Mouse (Mus musculus) kidney, embryonic 16.5 days (tissue): Measurements from ENCODE around the gene Rmdn2. TPM values are rescaled to one million over a fixed set of nuclear protein-coding genes. Genes with fewer than 3 reads are reported as not detected.

Experiments
- ATAC-seq: fragments of 200-750 bp; cut with Nextera tagmentation; 2 replicates; pipeline ENCODE4 v1.8.0; 2017; ENCODE audit warnings: moderate TSS enrichment; ENCODE audit not compliant: low FRiP score, low TSS enrichment
- H3K27ac ChIP-seq: fragments of 300-500 bp; sonication (generic); 2 replicates; pipeline ENCODE4 v1.5.1; 2014; ENCODE audit warnings: low read length
- H3K27me3 ChIP-seq: fragments of 300-500 bp; sonication (generic); 2 replicates; pipeline ENCODE4 v1.6.1; 2014; ENCODE audit warnings: low read length, control low read depth, mixed read lengths; ENCODE audit not compliant: insufficient read depth
- H3K36me3 ChIP-seq: fragments of 300-500 bp; sonication (generic); 2 replicates; pipeline ENCODE4 v1.6.1; 2014; ENCODE audit warnings: low read length, control low read depth, mixed read lengths; ENCODE audit not compliant: insufficient read depth
- H3K4me1 ChIP-seq: fragments of 300-500 bp; sonication (generic); 2 replicates; pipeline ENCODE4 v1.6.1; 2014; ENCODE audit warnings: low read length, control low read depth, mixed read lengths; ENCODE audit not compliant: insufficient read depth
- H3K4me2 ChIP-seq: fragments of 300-500 bp; sonication (generic); replicated peaks from 2 replicates; pipeline ENCODE4 v1.6.1; 2014; ENCODE audit warnings: low read depth, low read length
- H3K4me3 ChIP-seq: fragments of 300-500 bp; sonication (generic); 2 replicates; pipeline ENCODE4 v1.5.1; 2014; ENCODE audit warnings: mild to moderate bottlenecking, low read length
- H3K9ac ChIP-seq: fragments of 300-500 bp; sonication (generic); replicated peaks from 2 replicates; pipeline ENCODE4 v1.6.1; 2014; ENCODE audit warnings: low read length
- H3K9me3 ChIP-seq: fragments of 300-500 bp; sonication (generic); 2 replicates; pipeline ENCODE4 v1.6.1; 2016; ENCODE audit warnings: low read length, control low read depth
- WGBS: fragments of 180-500 bp; shearing (Covaris S2); extraction: QIAGEN DNeasy Blood & Tissue Kit; methylation state at CpG from one replicate; pipeline ENCODE4 v1.1.7; 2014; 5-methylcytosine and 5-hydroxymethylcytosine counted together
- polyA plus RNA-seq: library from polyadenylated mRNA; unstranded; fragments of >200 nt; fragmentation: Nextera tagmentation; extraction: Ambion mirVana; gene quantifications from 2 replicates; pipeline ENCODE4 v1.2.1, GENCODE M21; 2015

The Rmdn2 gene
- polyA plus RNA-seq, 1 experiment from 2014 or later: 16.5 TPM

DNA sequence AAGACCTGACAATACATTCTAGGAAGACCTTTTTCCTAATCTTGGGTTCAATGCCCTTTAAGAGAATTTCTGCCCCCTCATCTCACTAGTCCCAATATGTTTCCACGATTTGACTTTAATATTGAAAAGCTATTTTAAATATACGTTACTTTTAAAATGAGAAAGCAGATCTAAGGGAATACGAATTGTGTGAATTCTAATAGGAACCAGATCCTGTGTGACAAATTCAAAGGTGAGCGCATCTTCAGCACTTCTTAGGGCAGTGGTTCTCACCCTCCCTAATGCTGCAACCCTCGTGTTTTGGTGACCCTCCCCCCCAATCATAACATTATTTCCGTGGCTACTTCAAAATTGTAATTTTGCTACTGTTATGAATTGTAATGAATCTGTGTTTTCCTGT is 100.3 kb downstream of the Rmdn2 start:
- H3K36me3 ChIP-seq: no peaks in the 10 kb centered on the region
- no peaks in the 10 kb centered on the region for H3K9me3 ChIP-seq
- H3K9ac ChIP-seq: no peak overlapping the region
- H3K4me2 ChIP-seq: peak overlapping the region; percentile 89
- H3K4me1 ChIP-seq: peaks cover 31% of the 10 kb centered on the region
- ATAC-seq: no peak
- 35% methylated on average over 6 of the region's 6 CpGs for WGBS
- H3K27me3 ChIP-seq: peaks cover 27% of the 10 kb centered on the region
- H3K4me3 ChIP-seq: peak overlapping the region; percentile 56
- H3K27ac ChIP-seq: no peak overlapping the region

DNA sequence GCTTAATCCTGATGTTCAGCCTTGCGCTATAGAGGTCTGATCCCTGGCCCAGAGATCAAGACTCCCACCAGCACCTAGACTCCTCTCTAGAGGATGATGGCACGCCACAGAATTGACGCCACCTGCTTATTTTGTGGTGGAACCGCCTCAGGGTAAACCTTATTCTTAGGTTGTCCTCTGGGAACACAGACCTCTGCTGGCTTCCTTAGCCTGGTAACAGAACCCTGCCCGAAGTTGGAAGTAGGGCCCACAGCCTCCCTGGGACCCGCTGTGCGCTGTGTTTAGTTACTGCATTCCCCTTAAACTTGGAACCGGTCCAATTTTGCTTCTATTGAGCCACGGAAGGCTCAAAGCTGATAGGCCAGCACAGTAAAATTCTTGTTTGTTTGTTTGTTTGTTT is 100.9 kb downstream of the Rmdn2 start:
- WGBS: 18% methylated on average over 9 of the region's 9 CpGs
- Histone ChIP-seq H3K9ac (peak overlapping the region; percentile 50), H3K36me3 (no peaks in the 10 kb centered on the region), H3K27me3 (peaks cover 27% of the 10 kb centered on the region), H3K27ac (no peak overlapping the region), H3K9me3 (no peaks in the 10 kb centered on the region), H3K4me2 (peak overlapping the region; percentile 89), H3K4me3 (peak overlapping the region; percentile 56), H3K4me1 (peaks cover 31% of the 10 kb centered on the region)
- ATAC-seq: no peak

DNA sequence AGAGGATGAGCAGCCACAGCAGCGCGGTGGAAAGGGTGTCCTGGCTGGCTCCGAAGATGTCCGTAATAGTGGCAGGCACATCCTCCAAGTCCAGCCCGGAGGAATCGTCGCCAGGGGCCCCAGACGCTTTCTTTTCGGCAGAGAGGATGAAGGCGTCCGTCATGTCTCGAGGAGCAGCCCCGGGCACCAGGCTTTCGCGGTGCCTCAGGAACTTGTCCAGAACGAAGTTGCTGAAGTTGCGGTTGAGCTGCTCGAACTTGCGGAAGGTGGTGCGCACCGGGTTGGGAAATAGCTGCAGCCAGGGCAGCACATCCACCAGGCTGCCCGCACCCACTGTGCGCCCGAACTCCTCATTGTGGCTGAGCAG is 101.6 kb downstream of the Rmdn2 start:
- Histone ChIP-seq H3K9ac (peak overlapping the region; percentile 69), H3K27me3 (peaks cover 27% of the 10 kb centered on the region), H3K4me2 (peak overlapping the region; percentile 89), H3K4me3 (peak overlapping the region; percentile 56), H3K4me1 (peaks cover 31% of the 10 kb centered on the region), H3K27ac (no peak overlapping the region), H3K9me3 (no peaks in the 10 kb centered on the region), H3K36me3 (no peaks in the 10 kb centered on the region)
- WGBS: 2% methylated on average over 24 of the region's 24 CpGs
- no peak for ATAC-seq

DNA sequence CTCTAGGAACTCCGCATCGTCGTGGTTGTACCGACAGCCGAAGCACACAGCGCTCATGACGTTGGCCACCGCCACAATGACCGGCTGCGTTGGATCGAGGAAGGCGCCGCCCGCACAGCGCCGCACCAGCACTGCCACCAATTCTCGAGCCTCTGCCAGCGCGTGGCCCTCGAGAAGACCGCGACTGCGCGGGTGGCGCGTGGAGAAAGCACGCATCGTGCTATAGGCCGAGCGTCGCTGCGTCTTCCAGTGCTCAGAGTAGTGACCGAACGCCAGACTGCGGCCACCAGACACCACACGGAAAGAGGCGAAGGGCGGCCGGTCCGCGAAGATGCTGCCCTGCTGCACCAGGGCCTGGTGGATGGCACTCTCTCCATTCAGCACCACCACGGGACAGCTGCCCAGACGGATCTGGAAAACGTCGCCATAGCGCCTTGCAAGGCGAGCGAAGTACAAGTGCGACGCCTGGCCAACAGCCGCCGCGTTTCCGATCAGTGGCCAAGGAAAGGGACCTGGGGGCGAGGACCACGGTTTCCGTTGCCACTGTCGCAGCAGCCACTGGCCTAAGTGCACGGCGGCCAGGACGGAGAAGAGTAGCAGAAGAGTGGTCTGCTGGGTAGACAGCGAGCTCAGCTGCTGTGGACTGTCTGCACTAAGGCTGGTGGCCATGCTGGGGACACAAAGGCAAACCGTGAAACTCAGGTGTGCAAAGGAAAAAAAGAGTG is 102.1 kb downstream of the Rmdn2 start:
- H3K9me3 ChIP-seq: no peaks in the 10 kb centered on the region
- peak overlapping the region; percentile 69 for H3K9ac ChIP-seq
- WGBS: under 1% methylated on average over 63 of the region's 63 CpGs
- peaks cover 31% of the 10 kb centered on the region for H3K4me1 ChIP-seq
- H3K27ac ChIP-seq: peak overlapping the region; percentile 37; the same call in 1 of the 2 replicates
- 0 out of 2 replicates have a peak, but pooled peaks have one; percentile 11 for ATAC-seq
- H3K36me3 ChIP-seq: no peaks in the 10 kb centered on the region
- peak overlapping the region; percentile 89 for H3K4me2 ChIP-seq
- H3K4me3 ChIP-seq: peak overlapping the region; percentile 56
- H3K27me3 ChIP-seq: peaks cover 27% of the 10 kb centered on the region

DNA sequence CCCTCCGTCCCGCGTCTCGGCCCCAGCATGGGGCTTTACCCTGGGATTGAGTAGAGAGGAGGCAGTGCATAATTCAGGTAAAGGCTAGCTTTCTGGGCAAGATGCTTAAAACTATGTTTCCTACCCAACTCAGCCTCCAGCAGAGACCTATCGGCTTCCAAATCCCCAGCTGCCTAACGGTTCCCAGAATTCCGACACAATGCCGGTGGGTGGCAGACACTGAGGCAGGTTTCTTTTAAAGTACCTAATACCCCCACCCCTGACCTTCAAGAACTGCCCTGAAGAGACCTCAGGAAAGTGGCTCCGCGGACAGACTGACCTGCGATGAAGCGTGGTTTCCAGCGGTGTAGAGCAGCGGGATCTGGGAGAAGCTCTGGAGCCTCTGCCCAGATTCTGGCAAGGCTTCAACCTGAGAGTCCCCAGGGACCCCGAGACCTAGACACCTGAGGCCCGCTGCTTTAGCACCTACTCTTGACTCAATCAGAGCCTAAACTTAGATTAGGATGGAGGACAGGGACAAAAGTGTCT is 102.8 kb downstream of the Rmdn2 start:
- under 1% methylated on average over 16 of the region's 16 CpGs for WGBS
- peak overlapping the region; percentile 69 for H3K9ac ChIP-seq
- H3K4me1 ChIP-seq: peaks cover 31% of the 10 kb centered on the region
- peak overlapping the region; percentile 67 for H3K27ac ChIP-seq
- peaks cover 27% of the 10 kb centered on the region for H3K27me3 ChIP-seq
- ATAC-seq: no peak
- H3K4me2 ChIP-seq: peak overlapping the region; percentile 89
- peak overlapping the region; percentile 56 for H3K4me3 ChIP-seq
- no peaks in the 10 kb centered on the region for H3K9me3 ChIP-seq
- no peaks in the 10 kb centered on the region for H3K36me3 ChIP-seq

DNA sequence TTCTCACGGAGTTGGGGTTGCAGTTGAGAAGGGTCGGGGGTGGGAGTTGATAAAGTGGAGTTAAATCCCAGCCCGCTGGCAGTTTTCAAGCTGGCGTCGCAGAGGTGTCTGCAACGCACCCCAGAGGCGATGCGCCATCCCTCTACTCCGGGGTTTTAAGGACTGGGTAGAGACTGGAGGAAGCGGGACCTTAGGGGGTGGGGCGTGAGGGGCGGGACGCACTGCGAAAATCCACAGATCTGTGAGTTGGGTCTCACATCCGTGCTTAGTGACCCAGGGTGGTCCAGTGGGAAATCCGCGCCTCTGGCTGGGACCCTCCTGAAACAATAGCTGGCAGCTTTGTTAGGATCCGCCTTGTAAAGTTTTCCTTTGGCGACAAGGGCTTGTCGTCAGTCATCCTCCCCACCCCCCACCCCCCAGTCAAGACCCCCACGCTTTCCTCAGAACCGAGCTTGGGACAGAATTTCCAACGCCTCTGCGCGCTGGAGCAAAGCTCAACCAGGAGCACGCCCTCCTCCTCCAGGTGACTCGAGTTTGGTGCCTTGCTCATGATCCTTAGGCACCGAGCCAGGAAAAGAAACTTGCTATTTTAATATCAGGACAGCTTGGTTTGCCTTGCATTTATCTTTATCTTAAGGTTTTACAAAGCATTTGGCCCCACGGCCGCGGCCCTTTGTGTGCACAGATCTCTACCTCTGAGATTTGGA is 103.4 kb downstream of the Rmdn2 start, which contains the start of gene Cyp1b1:
Cyp1b1 (minus strand) TSS at position 131 of the 707 bp plus-strand sequence.
- H3K4me1 ChIP-seq: peaks cover 31% of the 10 kb centered on the region
- peak; percentile 69 for ATAC-seq
- peaks cover 27% of the 10 kb centered on the region for H3K27me3 ChIP-seq
- peak within 1 kb of the TSS; percentile 69 for H3K9ac ChIP-seq
- peak within 1 kb of the TSS; percentile 56 for H3K4me3 ChIP-seq
- no peaks in the 10 kb centered on the region for H3K9me3 ChIP-seq
- H3K36me3 ChIP-seq: no peaks in the 10 kb centered on the region
- WGBS: under 1% methylated on average over 31 of the region's 31 CpGs
- peak within 1 kb of the TSS; percentile 67 for H3K27ac ChIP-seq
- peak within 1 kb of the TSS; percentile 89 for H3K4me2 ChIP-seq

DNA sequence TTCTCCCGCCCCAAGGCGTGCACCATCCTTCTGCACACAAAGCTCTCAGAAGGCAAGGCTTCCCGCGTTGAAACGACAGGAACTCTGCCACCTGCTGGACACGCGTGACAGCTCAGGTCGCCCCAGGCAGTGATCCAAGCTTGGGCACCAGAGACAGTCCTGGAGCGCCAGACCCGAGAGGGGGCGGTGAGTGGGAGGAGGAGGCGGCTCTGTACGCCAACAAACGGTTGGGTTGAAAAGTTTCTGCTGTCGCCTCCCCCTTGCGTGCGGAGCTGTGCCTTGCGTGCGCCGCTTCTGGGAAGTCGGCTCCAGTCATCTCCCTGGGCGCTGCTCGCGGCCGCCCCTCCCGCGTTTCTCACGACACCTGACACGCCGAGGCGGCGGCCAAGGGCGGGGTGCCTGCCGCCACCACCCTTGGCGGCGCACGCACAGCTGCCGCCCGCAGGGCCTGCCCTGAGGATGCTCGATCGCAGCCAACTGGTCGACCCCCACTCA is 104.0 kb downstream of the Rmdn2 start:
- H3K9ac ChIP-seq: peak overlapping the region; percentile 69
- peak; percentile 91 for ATAC-seq
- WGBS: under 1% methylated on average over 42 of the region's 42 CpGs
- no peaks in the 10 kb centered on the region for H3K9me3 ChIP-seq
- H3K36me3 ChIP-seq: no peaks in the 10 kb centered on the region
- H3K4me1 ChIP-seq: peaks cover 31% of the 10 kb centered on the region
- peak overlapping the region; percentile 89 for H3K4me2 ChIP-seq
- peak overlapping the region; percentile 67 for H3K27ac ChIP-seq
- H3K4me3 ChIP-seq: peak overlapping the region; percentile 56
- H3K27me3 ChIP-seq: peaks cover 27% of the 10 kb centered on the region

DNA sequence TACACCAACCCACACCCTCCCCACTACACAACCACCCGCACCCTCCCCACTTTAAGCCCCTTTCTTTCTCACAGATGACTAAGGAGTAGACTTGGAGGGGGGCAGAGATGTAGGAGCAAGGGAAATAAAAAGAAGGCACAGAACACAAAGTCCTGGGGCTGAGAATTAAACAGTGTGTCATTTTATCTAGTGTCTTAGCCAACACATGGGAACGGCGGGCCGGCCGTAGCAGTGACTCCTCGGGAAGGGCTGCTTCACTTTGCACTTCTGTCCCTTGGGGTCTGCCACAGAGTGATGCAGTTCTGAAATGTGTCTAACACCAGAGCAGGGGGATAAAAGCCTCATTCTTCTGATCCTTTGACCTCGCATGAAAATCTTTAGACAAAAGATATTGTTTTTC is 109.0 kb downstream of the Rmdn2 start:
- 0 out of 2 replicates have a peak, but pooled peaks cover 4% of the 10 kb centered on the region for H3K4me1 ChIP-seq
- H3K36me3 ChIP-seq: no peaks in the 10 kb centered on the region
- WGBS: 80% methylated on average over 7 of the region's 7 CpGs
- H3K4me3 ChIP-seq: no peak overlapping the region
- no peaks in the 10 kb centered on the region for H3K9me3 ChIP-seq
- ATAC-seq: no peak
- H3K9ac ChIP-seq: no peak overlapping the region
- H3K27ac ChIP-seq: no peak overlapping the region
- no peak overlapping the region for H3K4me2 ChIP-seq
- no peaks in the 10 kb centered on the region; the same call in 1 of the 2 replicates for H3K27me3 ChIP-seq

DNA sequence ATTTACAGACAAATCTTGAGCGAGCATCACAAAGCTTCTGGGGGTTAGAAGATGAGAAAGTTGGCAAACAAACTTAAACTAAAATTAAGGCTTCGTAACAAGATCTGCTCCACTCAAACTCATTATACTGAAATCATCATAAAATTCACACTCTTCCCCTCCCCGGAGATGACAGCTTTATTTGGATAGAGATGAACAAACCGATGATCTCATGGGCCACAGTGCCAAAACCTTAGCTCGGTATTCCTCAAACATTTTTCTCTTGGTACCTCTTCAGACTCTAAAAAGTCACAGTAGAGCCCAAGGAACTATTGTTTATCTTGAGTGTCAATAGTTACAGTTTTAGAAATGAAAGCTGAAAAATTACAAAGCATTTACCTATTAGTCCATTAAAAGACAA is 115.0 kb downstream of the Rmdn2 start:
- WGBS: 72% methylated on average over 5 of the region's 5 CpGs
- no peaks in the 10 kb centered on the region for H3K9me3 ChIP-seq
- H3K4me1 ChIP-seq: peaks cover 37% of the 10 kb centered on the region
- no peak for ATAC-seq
- H3K9ac ChIP-seq: no peak overlapping the region
- H3K27me3 ChIP-seq: no peaks in the 10 kb centered on the region
- H3K4me2 ChIP-seq: no peak overlapping the region
- no peak overlapping the region for H3K4me3 ChIP-seq
- H3K27ac ChIP-seq: no peak overlapping the region
- H3K36me3 ChIP-seq: no peaks in the 10 kb centered on the region
